Mouse (Mus musculus) embryonic facial prominence, embryonic 14.5 days (tissue): ENCODE results near the gene Krtap5-1. TPM values are rescaled to one million over a fixed set of nuclear protein-coding genes. Genes with fewer than 3 reads are reported as not detected.
"Not testable (repeated sequence)": the region's sequence is repeated elsewhere in the genome, so short reads cannot be mapped to it uniquely, and the experiment has no call there.

ENCODE experiments used
- ATAC-seq: fragments of 200-750 bp; cut with Nextera tagmentation; 2 replicates; pipeline ENCODE4 v1.8.0; 2017; ENCODE audit warnings: low read depth, moderate number of reproducible peaks, moderate TSS enrichment
- DNase-seq: peaks from one replicate; pipeline ENCODE4 v3.0.0-alpha.2; 2015; ENCODE audit warnings: low spot score
- H3K27ac ChIP-seq: fragments of 300-500 bp; sonication (generic); replicated peaks from 2 replicates; pipeline ENCODE4 v1.5.1; 2014; ENCODE audit warnings: low read depth, mild to moderate bottlenecking, low read length, moderate library complexity
- H3K27me3 ChIP-seq: fragments of 300-500 bp; sonication (generic); replicated peaks from 2 replicates; pipeline ENCODE4 v1.6.1; 2014; ENCODE audit warnings: low read length; ENCODE audit not compliant: control insufficient read depth, insufficient read depth
- H3K36me3 ChIP-seq: fragments of 300-500 bp; sonication (generic); 2 replicates; pipeline ENCODE4 v1.6.1; 2014; ENCODE audit warnings: low read length, mixed read lengths; ENCODE audit not compliant: control insufficient read depth, insufficient read depth
- H3K4me1 ChIP-seq: fragments of 300-500 bp; sonication (generic); 2 replicates; pipeline ENCODE4 v1.6.1; 2014; ENCODE audit warnings: antibody characterized with exemption, low read length; ENCODE audit not compliant: control insufficient read depth, insufficient read depth
- H3K4me2 ChIP-seq: fragments of 300-500 bp; sonication (generic); 2 replicates; pipeline ENCODE4 v1.6.1; 2014; ENCODE audit warnings: low read depth, mild to moderate bottlenecking, low read length, moderate library complexity, mixed read lengths
- H3K4me3 ChIP-seq: fragments of 300-500 bp; sonication (generic); 2 replicates; pipeline ENCODE4 v1.5.1; 2014; ENCODE audit warnings: low read depth, mild to moderate bottlenecking, low read length
- H3K9ac ChIP-seq: fragments of 300-500 bp; sonication (generic); 2 replicates; pipeline ENCODE4 v1.6.1; 2014; ENCODE audit warnings: low read depth, mild to moderate bottlenecking, low read length, moderate library complexity, mixed read lengths
- H3K9me3 ChIP-seq: fragments of 300-500 bp; sonication (generic); 2 replicates; pipeline ENCODE4 v1.6.1; 2016; ENCODE audit warnings: low read length; ENCODE audit not compliant: control insufficient read depth
- WGBS: fragments of 180-500 bp; shearing (Covaris S2); extraction: QIAGEN DNeasy Blood & Tissue Kit; methylation state at CpG from one replicate; pipeline ENCODE4 v1.1.7; 2014; 5-methylcytosine and 5-hydroxymethylcytosine counted together
- polyA plus RNA-seq: library from polyadenylated mRNA; unstranded; fragments of >200 nt; fragmentation: Nextera tagmentation; extraction: Ambion mirVana; gene quantifications from 2 replicates; pipeline ENCODE4 v1.2.1, GENCODE M21; 2014

Krtap5-1 gene
- polyA plus RNA-seq, 1 experiment from 2014 or later: not detected

GRCm38 (mm10) chr7:142317216-142317615 is 20.3 kb upstream of the Krtap5-1 start:
- H3K27ac ChIP-seq: no peak overlapping the region
- WGBS: 67% methylated on average over 5 of the region's 5 CpGs

GRCm38 (mm10) chr7:142316558-142316957 is 19.6 kb upstream of the Krtap5-1 start:
- Histone ChIP-seq H3K4me1 (no peaks in the 10 kb centered on the region), H3K4me2 (no peak overlapping the region), H3K9ac (no peak overlapping the region), H3K9me3 (no peaks in the 10 kb centered on the region), H3K27me3 (no peaks in the 10 kb centered on the region), H3K4me3 (no peak overlapping the region), H3K36me3 (no peaks in the 10 kb centered on the region), H3K27ac (no peak overlapping the region)
- ATAC-seq (no peak; the same call in 1 of the 2 replicates), DNase-seq (peak; percentile 66)
- 38% methylated on average over 6 of the region's 6 CpGs for WGBS

More at GRCm38 (mm10) chr7:142317216-142317615, 20.3 kb upstream of the Krtap5-1 start:
- DNase-seq (no peak), ATAC-seq (no peak)
- no peak overlapping the region for H3K4me3 ChIP-seq
- no peaks in the 10 kb centered on the region for H3K9me3 ChIP-seq
- H3K36me3 ChIP-seq: no peaks in the 10 kb centered on the region
- no peaks in the 10 kb centered on the region for H3K4me1 ChIP-seq
- H3K9ac ChIP-seq: no peak overlapping the region
- H3K4me2 ChIP-seq: no peak overlapping the region
- no peaks in the 10 kb centered on the region for H3K27me3 ChIP-seq

GRCm38 (mm10) chr7:142314600-142315285 is 17.8 kb upstream of the Krtap5-1 start:
- H3K9me3 ChIP-seq: no peaks in the 10 kb centered on the region
- DNase-seq: peak; percentile 49
- H3K27me3 ChIP-seq: no peaks in the 10 kb centered on the region
- H3K27ac ChIP-seq: no peak overlapping the region
- 49% methylated on average over 5 of the region's 5 CpGs for WGBS
- H3K4me2 ChIP-seq: no peak overlapping the region
- no peak for ATAC-seq
- H3K9ac ChIP-seq: no peak overlapping the region
- H3K4me3 ChIP-seq: no peak overlapping the region
- no peaks in the 10 kb centered on the region for H3K4me1 ChIP-seq
- H3K36me3 ChIP-seq: no peaks in the 10 kb centered on the region

- H3K9me3 ChIP-seq, H3K9ac ChIP-seq, H3K27ac ChIP-seq, H3K4me3 ChIP-seq, DNase-seq, ATAC-seq, H3K4me1 ChIP-seq, H3K4me2 ChIP-seq, H3K36me3 ChIP-seq, H3K27me3 ChIP-seq: not testable (repeated sequence)
- 73% methylated on average over 1 of the region's 1 CpGs for WGBS
These were observed 7.0 kb upstream of the Krtap5-1 start for GRCm38 (mm10) chr7:142303929-142304328.

GRCm38 (mm10) chr7:142303249-142303648 is 6.3 kb upstream of the Krtap5-1 start, which contains the start of gene Krtap5-4:
Krtap5-4 (plus strand) TSS chr7:142303549.
- H3K27me3 ChIP-seq: no peaks in the 10 kb centered on the region
- no peak within 1 kb of the TSS for H3K4me2 ChIP-seq
- ATAC-seq (no peak), DNase-seq (no peak)
- H3K9ac ChIP-seq: no peak within 1 kb of the TSS
- H3K27ac ChIP-seq: no peak within 1 kb of the TSS
- no peaks in the 10 kb centered on the region for H3K9me3 ChIP-seq
- no peaks in the 10 kb centered on the region for H3K4me1 ChIP-seq
- H3K4me3 ChIP-seq: no peak within 1 kb of the TSS
- WGBS: 61% methylated on average over 3 of the region's 3 CpGs
- H3K36me3 ChIP-seq: no peaks in the 10 kb centered on the region

- H3K36me3 ChIP-seq, DNase-seq, H3K4me3 ChIP-seq, H3K4me2 ChIP-seq, ATAC-seq, H3K27me3 ChIP-seq, H3K4me1 ChIP-seq, H3K9ac ChIP-seq, H3K9me3 ChIP-seq, H3K27ac ChIP-seq: not testable (repeated sequence)
- WGBS: 29% methylated on average over 4 of the region's 4 CpGs
These were observed 810 bp downstream of the Krtap5-1 start for GRCm38 (mm10) chr7:142296108-142296507.

GRCm38 (mm10) chr7:142295418-142295817 is 1.5 kb downstream of the Krtap5-1 start:
- Histone ChIP-seq H3K4me2 (no peak overlapping the region), H3K4me3 (no peak overlapping the region), H3K27ac (no peak overlapping the region), H3K4me1 (no peaks in the 10 kb centered on the region), H3K36me3 (no peaks in the 10 kb centered on the region), H3K27me3 (no peaks in the 10 kb centered on the region), H3K9me3 (no peaks in the 10 kb centered on the region), H3K9ac (no peak overlapping the region)
- DNase-seq (no peak), ATAC-seq (no peak)

GRCm38 (mm10) chr7:142293851-142294250 is 3.1 kb downstream of the Krtap5-1 start:
- ATAC-seq, H3K4me2 ChIP-seq, H3K9ac ChIP-seq, H3K9me3 ChIP-seq, H3K27ac ChIP-seq, H3K4me1 ChIP-seq, H3K36me3 ChIP-seq, H3K4me3 ChIP-seq, H3K27me3 ChIP-seq: not testable (repeated sequence)
- WGBS: 0% methylated on average over 2 of the region's 2 CpGs
- peak; percentile 14 for DNase-seq
